Mouse (Mus musculus): ENCODE results near the gene Iqcj. TPM values are rescaled to one million over a fixed set of nuclear protein-coding genes. Genes with fewer than 3 reads are reported as not detected.
"Not testable (repeated sequence)": the region's sequence is repeated elsewhere in the genome, so short reads cannot be mapped to it uniquely, and the experiment has no call there.

The Iqcj gene
- total RNA-seq, 2 experiments from 2014 or later: not detected

DNA sequence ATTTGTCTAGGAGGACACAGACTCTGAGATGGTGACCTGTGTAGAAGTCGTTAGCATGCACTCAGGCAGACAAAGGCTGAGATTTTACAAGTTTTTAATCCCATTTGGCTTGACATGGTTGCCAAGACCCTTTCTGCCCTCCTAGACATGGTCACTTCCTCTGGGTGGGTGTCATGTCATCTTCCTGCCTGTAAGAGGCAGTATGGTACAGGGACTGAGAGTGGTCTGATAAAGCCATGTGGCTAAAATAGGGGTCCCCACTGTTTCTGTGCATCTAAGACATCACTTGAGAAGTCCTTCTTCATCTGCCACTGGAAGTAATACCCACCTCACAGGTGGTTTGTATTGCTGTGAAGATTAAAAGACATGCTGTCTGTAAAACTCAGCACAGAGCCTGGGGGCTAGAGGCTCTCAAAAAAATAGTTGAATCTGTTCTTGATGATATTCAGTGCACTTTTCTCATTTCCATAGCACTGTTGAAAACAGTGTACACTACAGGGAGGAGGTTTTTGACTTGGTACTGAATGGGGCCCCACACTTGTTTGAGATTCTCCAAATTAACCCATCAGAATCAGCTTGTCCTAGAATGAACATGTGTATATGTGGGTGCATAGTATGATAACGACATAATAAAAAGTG, 167.3 kb downstream of the Iqcj start:
- intact Hi-C loops (cut with DNase I): loop anchor here (2.0 kb wide), 1 partner anchor 650 kb away; no protein-coding TSS in a partner anchor
- DNase-seq: peak in 1 of 2 experiments; percentile 25

DNA sequence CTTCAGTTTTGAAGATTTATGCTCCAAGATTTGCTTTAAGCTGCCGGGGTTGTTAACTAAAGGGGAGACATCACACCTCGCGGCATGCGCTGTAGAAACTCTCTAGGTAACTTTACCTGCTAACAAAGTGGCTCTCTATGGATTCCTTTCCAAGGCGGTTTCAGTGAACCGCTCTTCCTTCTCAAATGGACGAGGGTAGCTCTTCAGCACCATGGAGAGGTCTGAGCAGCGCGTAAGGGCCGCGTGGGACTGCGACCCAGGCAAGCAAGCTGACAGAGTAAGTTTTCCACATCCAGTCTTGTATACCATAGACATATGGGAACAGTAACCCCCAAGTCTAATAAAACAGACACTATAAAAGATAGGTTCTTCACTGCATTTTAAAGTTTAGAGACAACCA, 172.7 kb downstream of the Iqcj start, which contains the start of gene Schip1:
Schip1 (plus strand) TSS at position 72 of the 400 bp plus-strand sequence.
- intact Hi-C loops (cut with DNase I): no loop called here
- peak; percentile 51 to 70 for DNase-seq

DNA sequence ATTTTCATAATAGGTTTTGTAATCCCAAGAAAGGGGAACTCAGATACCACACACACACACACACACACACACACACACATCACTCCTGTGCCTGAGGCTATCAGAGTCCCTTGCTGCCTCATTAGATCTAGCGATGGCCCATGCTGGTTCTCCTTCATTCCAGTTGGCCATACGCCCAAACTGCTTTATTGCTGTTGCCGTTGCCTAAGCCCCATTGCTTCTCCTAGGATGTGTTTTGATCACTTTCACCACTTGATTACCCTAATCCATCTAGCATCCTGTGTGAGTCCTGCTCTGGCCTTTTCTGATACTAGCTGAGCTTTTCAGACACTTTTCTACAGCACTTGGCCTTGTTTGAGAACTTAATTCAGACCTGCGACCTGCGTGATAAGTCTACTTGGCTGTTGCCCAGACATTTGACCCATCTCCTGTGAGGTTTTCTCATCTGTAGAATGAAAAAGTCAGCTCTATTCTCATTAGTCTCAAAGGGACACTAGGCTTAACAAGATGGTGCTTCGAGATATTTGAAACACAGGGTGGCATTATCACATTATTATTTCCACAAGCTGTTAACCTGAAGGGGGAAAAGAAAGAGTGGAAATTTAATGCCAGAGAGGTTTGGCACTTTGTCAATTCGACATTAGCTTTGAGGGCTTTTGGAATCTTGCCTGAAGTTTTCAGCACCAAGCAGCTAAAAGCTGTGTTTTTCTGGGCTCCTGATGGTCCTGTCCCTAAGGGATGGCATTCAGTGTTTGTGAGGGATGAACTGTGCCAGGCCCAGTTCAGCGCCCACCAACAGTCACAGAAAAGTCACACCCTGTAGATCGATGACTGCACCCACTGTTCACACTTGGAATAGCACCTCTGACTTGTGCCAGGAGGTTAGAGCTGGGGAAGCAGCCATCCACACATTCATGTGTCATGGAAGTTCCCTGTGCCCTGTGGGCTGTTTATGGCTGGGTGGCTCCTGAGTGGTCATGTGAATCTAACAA, 179.7 kb downstream of the Iqcj start:
- intact Hi-C loops (cut with DNase I): no loop called here
- DNase-seq: no peak

DNA sequence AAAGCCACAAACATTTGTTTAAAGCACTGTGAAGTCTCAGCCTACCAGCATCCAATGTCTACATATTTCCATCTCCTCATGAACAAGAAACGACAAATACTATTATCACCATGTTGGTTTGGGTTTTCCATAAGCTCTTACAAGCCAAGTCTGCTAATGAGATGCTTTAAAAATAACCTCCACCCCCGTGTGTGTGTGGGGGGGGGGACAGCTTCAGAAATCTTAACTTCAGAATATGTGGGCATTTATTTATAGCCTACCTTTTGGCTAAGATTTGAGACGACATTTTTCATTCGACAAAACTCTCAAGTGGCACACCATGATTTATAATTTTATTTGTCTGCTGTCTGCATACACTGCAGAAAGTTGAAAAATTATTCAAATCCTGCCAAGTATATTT, 185.4 kb downstream of the Iqcj start:
- intact Hi-C loops (cut with DNase I): no loop called here
- no peak for DNase-seq

DNA sequence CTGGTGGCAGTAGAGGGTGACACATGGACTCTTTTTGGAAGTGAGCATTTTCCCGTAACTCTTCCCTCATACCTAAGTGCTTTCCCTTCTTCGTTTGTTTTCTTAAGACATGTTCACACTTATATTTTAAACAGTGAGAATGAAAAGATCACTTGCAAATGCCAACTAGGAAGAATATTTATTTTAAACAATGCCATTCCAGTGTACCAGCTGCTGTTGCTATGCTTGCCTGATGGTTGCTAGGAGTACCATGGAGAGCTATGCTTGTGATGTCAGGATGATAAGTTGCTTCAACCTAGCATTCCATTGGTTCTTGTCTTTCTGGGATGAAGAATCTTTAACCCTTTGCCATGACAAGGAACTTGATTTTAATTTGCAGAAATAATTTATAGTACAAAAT, 193.0 kb downstream of the Iqcj start:
- DNase-seq: no peak
- intact Hi-C loops (cut with DNase I): no loop called here

DNA sequence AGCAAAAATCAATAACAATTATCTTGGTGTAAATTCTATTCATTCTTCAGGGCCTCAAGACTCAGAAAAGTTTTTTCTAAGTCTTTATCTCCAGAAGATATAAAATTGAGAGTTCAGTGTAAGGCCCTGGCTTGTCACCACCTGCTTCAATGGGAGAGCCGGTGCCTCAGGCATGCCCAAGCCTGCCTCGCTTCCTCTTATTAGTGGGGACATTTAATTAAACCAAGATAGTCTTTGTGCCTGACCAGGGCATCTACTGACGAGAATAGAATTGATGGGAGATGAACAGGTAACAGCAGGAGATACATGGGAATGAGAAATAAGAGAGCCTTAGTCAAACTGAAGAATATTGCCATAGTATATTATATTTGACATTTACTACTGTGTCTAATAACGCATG, 200.1 kb downstream of the Iqcj start:
- DNase-seq: no peak
- intact Hi-C loops (cut with DNase I): no loop called here

DNA sequence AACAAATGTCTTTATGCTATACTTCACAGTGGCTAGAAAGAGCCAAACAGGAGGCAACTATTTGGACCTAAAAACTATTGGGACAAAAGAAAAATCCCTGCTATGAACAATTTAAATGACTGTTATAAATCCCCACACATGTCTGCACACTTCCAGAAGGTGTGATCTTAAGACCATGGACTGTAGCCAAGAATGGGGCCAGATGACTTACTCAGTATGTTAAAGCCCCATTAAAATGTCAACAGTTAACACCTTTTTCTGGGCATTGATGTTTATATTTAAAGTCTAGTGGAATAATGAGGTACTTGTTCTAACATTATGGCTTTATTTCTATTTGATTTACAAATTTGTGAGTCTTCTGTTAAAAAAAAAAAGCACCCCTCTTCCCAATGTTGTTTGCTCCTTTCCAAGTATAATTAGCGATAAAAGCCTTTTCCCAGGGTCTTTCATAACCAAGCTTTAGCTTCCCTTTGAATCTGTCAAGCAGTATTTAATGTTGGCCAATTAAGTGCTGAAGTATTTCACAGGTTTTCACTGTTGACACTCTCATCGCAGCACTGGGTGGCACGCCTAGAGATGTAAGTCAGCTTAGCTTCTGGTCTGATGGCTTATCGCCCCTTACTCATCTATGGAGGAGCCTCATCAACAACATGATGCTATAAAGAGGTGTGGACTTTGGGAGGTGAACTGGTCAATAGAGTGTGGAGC, 204.9 kb downstream of the Iqcj start:
- no peak for DNase-seq
- intact Hi-C loops (cut with DNase I): no loop called here

DNA sequence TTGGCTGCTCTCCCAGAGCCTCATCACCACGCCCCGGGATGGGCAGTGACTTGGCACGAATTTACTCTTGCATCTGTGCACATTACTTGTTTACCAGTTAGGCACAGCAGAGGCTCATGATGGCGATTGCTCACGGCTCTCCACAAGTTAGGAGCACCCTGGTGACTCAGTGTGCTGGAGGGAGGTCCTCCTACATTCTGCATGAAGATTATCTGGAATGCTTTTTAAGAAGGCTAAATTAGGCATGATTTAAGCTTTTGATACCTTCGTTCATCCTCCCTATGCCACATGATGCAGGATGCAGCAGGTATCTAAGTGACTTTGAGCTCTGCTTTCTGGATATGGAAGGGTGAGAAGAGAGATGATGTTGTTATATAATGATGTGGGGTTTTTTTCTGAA, 207.5 kb downstream of the Iqcj start:
- intact Hi-C loops (cut with DNase I); DNase-seq: not testable (repeated sequence)

DNA sequence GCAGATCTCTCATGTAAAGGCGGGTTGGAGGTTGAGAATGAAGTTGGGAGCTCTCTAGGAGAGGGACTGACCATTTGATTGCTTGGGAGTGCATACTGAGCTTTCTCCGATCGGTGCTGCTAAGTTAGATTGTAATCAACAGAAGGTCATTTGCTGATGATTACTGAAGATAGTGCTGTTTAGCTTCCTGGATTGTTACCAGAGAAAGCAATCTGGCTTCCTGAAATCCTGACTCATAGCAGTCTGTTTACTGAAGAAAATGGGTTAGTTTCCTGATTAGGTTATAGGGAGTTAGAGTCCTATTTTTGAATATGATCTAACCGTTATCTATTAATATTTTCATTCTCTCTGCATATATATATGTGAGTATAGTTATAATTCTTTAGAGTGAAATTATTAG, 209.3 kb downstream of the Iqcj start:
- intact Hi-C loops (cut with DNase I): no loop called here
- DNase-seq: no peak

DNA sequence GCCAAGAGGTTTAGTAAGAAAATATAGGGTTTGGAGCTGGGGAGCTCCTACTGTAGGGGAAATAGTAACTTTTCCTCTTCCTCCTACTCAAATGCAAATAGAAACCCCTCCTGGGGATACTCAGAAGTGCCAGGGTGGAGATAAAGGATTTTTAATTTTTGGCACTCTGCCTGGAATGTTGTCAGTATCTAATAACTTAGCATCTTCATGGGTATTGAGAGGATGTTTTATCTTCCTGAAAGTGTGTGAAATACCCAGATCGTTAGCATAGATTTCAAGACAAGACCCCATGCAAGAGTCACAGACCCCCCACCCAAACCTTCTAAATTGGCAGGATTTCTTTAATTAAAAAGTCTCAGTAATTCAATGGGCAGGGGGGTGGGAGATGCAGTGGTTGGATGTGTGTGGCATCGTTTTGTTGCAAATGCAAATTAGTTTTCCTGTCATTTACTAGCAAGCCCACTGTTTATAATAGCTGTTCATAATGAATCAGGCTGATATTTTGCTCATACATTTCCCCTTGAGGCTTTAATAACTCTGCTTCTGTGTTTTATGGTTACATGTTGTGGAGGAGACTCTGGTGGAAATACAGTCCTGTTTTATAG, 213.2 kb downstream of the Iqcj start:
- intact Hi-C loops (cut with DNase I): no loop called here

More for the DNA sequence above, 213.2 kb downstream of the Iqcj start:
- DNase-seq: no peak

Other genes starting within 250 kb of the Iqcj start
- gene Iqschfp, start within 50 bp of the Iqcj start, total RNA-seq (2021): not detected
- gene Schip1, start 172.6 kb downstream of the Iqcj start, total RNA-seq (2021): 100 to 1,000 TPM; 199 to 209 TPM